Mouse (Mus musculus) cerebellum, adult 2 months (tissue): ENCODE results near the gene Gm26920.

Experiments used
- CTCF ChIP-seq: fragments of 200-500 bp; IDR thresholded peaks from 2 replicates; pipeline ENCODE4 v1.5.1; 2011; ENCODE audit warnings: low read depth, mild to moderate bottlenecking, control low read depth, low read length, moderate library complexity, borderline replicate concordance; ENCODE audit not compliant: insufficient read depth
- POLR2A ChIP-seq: fragments of 200-500 bp; IDR thresholded peaks from 2 replicates; pipeline ENCODE4 v1.6.1; 2011; ENCODE audit warnings: low read length, control low read depth, borderline replicate concordance; ENCODE audit not compliant: insufficient read depth

DNA sequence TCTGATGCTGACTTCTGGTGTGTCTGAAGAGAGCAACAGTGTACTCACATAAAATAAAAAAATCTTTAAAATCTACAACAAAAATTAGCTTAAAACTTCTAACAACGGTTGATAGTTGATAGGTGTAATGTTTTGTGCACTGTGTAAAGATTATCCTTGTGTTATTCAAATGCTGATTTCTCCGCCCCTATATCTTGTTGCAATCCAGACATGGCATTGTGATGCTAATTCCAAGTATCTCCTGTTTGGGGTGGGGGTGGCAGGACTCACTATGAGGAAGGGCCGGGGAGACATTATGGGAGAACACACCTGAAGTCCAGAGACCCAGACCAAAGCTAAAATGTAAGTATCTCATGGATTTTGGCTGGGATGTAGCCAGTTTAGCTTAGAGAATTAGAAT, 58.8 kb downstream of the Gm26920 start:
- TF ChIP-seq POLR2A (no peak), CTCF (no peak)
